Comparison of ENCODE assay signal across 21 mouse cellular contexts in the genomic region with DNA sequence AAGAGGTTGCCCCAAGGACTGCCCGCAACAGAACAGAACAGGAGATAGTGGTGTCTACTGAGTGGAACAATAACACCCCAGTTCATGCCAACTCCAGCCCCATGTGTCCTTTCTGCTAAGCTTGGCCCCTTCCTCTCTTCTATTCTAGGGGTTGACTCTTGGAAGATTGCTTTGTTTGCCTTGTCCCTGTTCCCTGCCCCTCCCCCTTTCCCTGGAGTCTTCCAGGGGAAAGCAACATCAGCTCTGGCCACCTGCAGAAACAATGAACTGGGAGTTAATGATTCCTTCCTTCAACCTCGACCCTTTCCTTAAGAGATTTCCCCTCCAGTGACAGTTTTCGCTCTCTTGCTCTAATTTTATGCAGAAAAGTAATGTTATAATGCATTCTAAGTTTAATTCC. TPM values are rescaled to one million over a fixed set of nuclear protein-coding genes. Genes with fewer than 3 reads are reported as not detected.
A peak's percentile ranks its signal among the peaks of the same experiment; 100 is the strongest.
DNase-seq lines count a peak whose midpoint lies in the region; ATAC-seq and TF ChIP-seq lines count a peak whose summit lies in the region.
"Had no signal": no experiment of that assay in that cellular context is flagged by ENCODE, and none has a peak within 500 bp of the region (broad histone marks: within the 10 kb centered on the region; RNA-seq: fewer than 3 reads in every experiment).

No protein-coding gene starts in this region.

- no peaks in the 10 kb centered on the region for H3K27me3 ChIP-seq in liver, embryonic 13.5 days
- H3K27me3 ChIP-seq in liver, postnatal 0 days (ENCODE audit: insufficient read depth, low read length) = no peaks in the 10 kb centered on the region
- H3K27me3 ChIP-seq: CH12.LX; heart, embryonic 15.5 days had no signal

- ATAC-seq in liver, embryonic 13.5 days (ENCODE audit: low read depth) = no peak
- ATAC-seq in liver, postnatal 0 days = no peak
- ATAC-seq: forebrain, embryonic 15.5 days had no signal

- peak overlapping the region; percentile 94 for H3K27ac ChIP-seq in liver, embryonic 13.5 days
- no peak overlapping the region for H3K27ac ChIP-seq in liver, postnatal 0 days (ENCODE audit: low read depth)
- H3K27ac ChIP-seq: embryonic facial prominence, embryonic 12.5 days; forebrain, embryonic 15.5 days; heart, adult 2 months; heart, embryonic 15.5 days; hindbrain, embryonic 10.5 days; hindbrain, embryonic 14.5 days had no signal

- H3K4me3 ChIP-seq in liver, embryonic 13.5 days (replicated peaks) = no peak overlapping the region
- no peak overlapping the region for H3K4me3 ChIP-seq in liver, postnatal 0 days (ENCODE audit: low read depth, low read length)
- H3K4me3 ChIP-seq: forebrain, embryonic 15.5 days had no signal

- peaks cover 13% of the 10 kb centered on the region for H3K36me3 ChIP-seq in liver, embryonic 13.5 days
- peaks cover 7% of the 10 kb centered on the region; the same call in 1 of the 2 replicates for H3K36me3 ChIP-seq in liver, postnatal 0 days (replicated peaks; ENCODE audit: insufficient read depth, low read length)
- H3K36me3 ChIP-seq: embryonic facial prominence, embryonic 12.5 days; forebrain, embryonic 15.5 days; heart, embryonic 15.5 days; hindbrain, embryonic 10.5 days had no signal

- TF ChIP-seq EP300 in liver, postnatal 0 days (IDR thresholded peaks at IDR 0.05; ENCODE audit: low read depth) = no peak

- no peaks in the 10 kb centered on the region for H3K9me3 ChIP-seq in liver, embryonic 13.5 days (replicated peaks)
- no peaks in the 10 kb centered on the region for H3K9me3 ChIP-seq in liver, postnatal 0 days (ENCODE audit: low read length)
- H3K9me3 ChIP-seq: embryonic facial prominence, embryonic 12.5 days; forebrain, embryonic 15.5 days; heart, embryonic 15.5 days; hindbrain, embryonic 10.5 days had no signal

- WGBS in liver, embryonic 13.5 days (ENCODE audit: insufficient replicate concordance) = 59% methylated on average over 3 of the region's 3 CpGs
- 72% methylated on average over 3 of the region's 3 CpGs for WGBS in liver, postnatal 0 days (ENCODE audit: insufficient replicate concordance)

- H3K4me1 ChIP-seq in liver, embryonic 13.5 days (replicated peaks) = peaks cover 76% of the 10 kb centered on the region
- peaks cover 23% of the 10 kb centered on the region for H3K4me1 ChIP-seq in liver, postnatal 0 days (ENCODE audit: insufficient read depth)
- H3K4me1 ChIP-seq: embryonic facial prominence, embryonic 12.5 days had no signal

- H3K4me2 ChIP-seq in liver, embryonic 13.5 days = no peak overlapping the region
- H3K4me2 ChIP-seq in liver, postnatal 0 days (ENCODE audit: low read depth, low read length) = no peak overlapping the region
- H3K4me2 ChIP-seq: forebrain, embryonic 15.5 days had no signal

- no peak overlapping the region for H3K9ac ChIP-seq in liver, embryonic 13.5 days
- no peak overlapping the region for H3K9ac ChIP-seq in liver, postnatal 0 days (replicated peaks)
- H3K9ac ChIP-seq: embryonic facial prominence, embryonic 12.5 days; forebrain, embryonic 15.5 days; heart, embryonic 15.5 days; hindbrain, embryonic 14.5 days had no signal

- DNase-seq in kidney, adult 9 months = peak; percentile 44
- no peak for DNase-seq in kidney, adult 18-20 months
- DNase-seq in liver, embryonic 13.5 days = no peak
- DNase-seq in liver, postnatal 0 days = no peak
- peak; percentile 40 for DNase-seq in kidney, postnatal 10 days
- peak; percentile 45 to 65 for DNase-seq in kidney, postnatal 4 days
- DNase-seq in adrenal gland, adult 8-10 months = no peak
- DNase-seq in frontal cortex, postnatal 14 days (ENCODE audit: low spot score in 2 of 2) = no peak
- DNase-seq: adrenal gland, adult 2 months; adrenal gland, postnatal 36 days; cerebellum, adult 8-10 months; cerebellum, postnatal 14 days; gastrocnemius, postnatal 10 days; heart, postnatal 14 days had no signal

- TF ChIP-seq CTCF in liver, postnatal 0 days (IDR thresholded peaks at IDR 0.05; ENCODE audit: low read depth) = no peak

RNA-seq across cellular contexts. Expression of gene Gcnt1, which starts 15.3 kb away (rescaled TPM):
- polyA plus RNA-seq in liver, embryonic 13.5 days (2015; fragmentation: Nextera tagmentation; extraction: Ambion mirVana) = 17.9 and 25.0 TPM in 2 replicates
- polyA plus RNA-seq in liver, postnatal 0 days (2015; fragmentation: Nextera tagmentation; extraction: Ambion mirVana) = 5.8 and 7.1 TPM in 2 replicates
- 1 to 10 TPM; 2.0 to 2.6 (median 2.5) TPM for total RNA-seq in adrenal gland, adult 8-10 months (2022)

RNA-seq across cellular contexts. Expression of gene Rfk, which starts 36.5 kb away (rescaled TPM):
- 73.0 and 84.8 TPM in 2 replicates for polyA plus RNA-seq in liver, embryonic 13.5 days (2015; fragmentation: Nextera tagmentation; extraction: Ambion mirVana)
- polyA plus RNA-seq in liver, postnatal 0 days (2015; fragmentation: Nextera tagmentation; extraction: Ambion mirVana) = 59.9 and 61.9 TPM in 2 replicates
- 100 to 1,000 TPM in 2 of 4 experiments, 10 to 100 TPM in 2; 59.9 to 655 (median 176) TPM for total RNA-seq in adrenal gland, adult 8-10 months (2022)

Comparison
In these comparisons a context has a peak if more than half of its experiments do, and no peak if none do; other contexts are left out.
1. DNase-seq: peak in kidney, adult 9 months (single experiment), kidney, postnatal 10 days (single experiment) and kidney, postnatal 4 days (2 of 2); none in kidney, adult 18-20 months (single experiment), liver, embryonic 13.5 days (single experiment), liver, postnatal 0 days (single experiment), adrenal gland, adult 8-10 months (single experiment) and frontal cortex, postnatal 14 days (0 of 2).